Mouse (Mus musculus): ENCODE results near the gene Cpeb3.

Cpeb3 gene

GRCm38 (mm10) chr19:37048507-37048906 is 159.9 kb downstream of the Cpeb3 start:
- in situ Hi-C loops (cut with MboI, MseI): no loop called here

- in situ Hi-C loops (cut with MboI, MseI): no loop called here
Measured at GRCm38 (mm10) chr19:37044431-37044830, 164.0 kb downstream of the Cpeb3 start.

GRCm38 (mm10) chr19:37040906-37041305 is 167.5 kb downstream of the Cpeb3 start:
- in situ Hi-C loops (cut with MboI, MseI): no loop called here

GRCm38 (mm10) chr19:37032364-37032763 is 176.0 kb downstream of the Cpeb3 start:
- in situ Hi-C loops (cut with MboI, MseI): no loop called here

- in situ Hi-C loops (cut with MboI, MseI): no loop called here
Measured at GRCm38 (mm10) chr19:37031446-37031845, 177.0 kb downstream of the Cpeb3 start.

GRCm38 (mm10) chr19:37029771-37030170 is 178.6 kb downstream of the Cpeb3 start:
- in situ Hi-C loops (cut with MboI, MseI): no loop called here

GRCm38 (mm10) chr19:37026408-37026807 is 182.0 kb downstream of the Cpeb3 start:
- in situ Hi-C loops (cut with MboI, MseI): no loop called here

- in situ Hi-C loops (cut with MboI, MseI): no loop called here
Measured at GRCm38 (mm10) chr19:37025839-37026319, 182.5 kb downstream of the Cpeb3 start.

GRCm38 (mm10) chr19:37022146-37022545 is 186.3 kb downstream of the Cpeb3 start:
- in situ Hi-C loops (cut with MboI, MseI): no loop called here

- in situ Hi-C loops (cut with MboI, MseI): no loop called here
Measured at GRCm38 (mm10) chr19:37020951-37021350, 187.4 kb downstream of the Cpeb3 start.

- in situ Hi-C loops (cut with MboI, MseI): no loop called here
Measured at GRCm38 (mm10) chr19:37020531-37020930, 187.9 kb downstream of the Cpeb3 start.

- in situ Hi-C loops (cut with MboI, MseI): no loop called here
Measured at GRCm38 (mm10) chr19:37018931-37019330, 189.5 kb downstream of the Cpeb3 start.

- in situ Hi-C loops (cut with MboI, MseI): no loop called here
Measured at GRCm38 (mm10) chr19:37018411-37018810, 190.0 kb downstream of the Cpeb3 start.

- in situ Hi-C loops (cut with MboI, MseI): no loop called here
Measured at GRCm38 (mm10) chr19:37016890-37017289, 191.5 kb downstream of the Cpeb3 start.

- in situ Hi-C loops (cut with MboI, MseI): no loop called here
Measured at GRCm38 (mm10) chr19:37014173-37014939, 194.0 kb downstream of the Cpeb3 start.

- in situ Hi-C loops (cut with MboI, MseI): no loop called here
Measured at GRCm38 (mm10) chr19:37013461-37013860, 194.9 kb downstream of the Cpeb3 start.

GRCm38 (mm10) chr19:37009878-37010281 is 198.5 kb downstream of the Cpeb3 start:
- in situ Hi-C loops (cut with MboI, MseI): no loop called here

GRCm38 (mm10) chr19:37004557-37004956 is 203.8 kb downstream of the Cpeb3 start:
- in situ Hi-C loops (cut with MboI, MseI): loop anchor here in 1 of 2 experiments (5.0 kb wide), 1 partner anchor 403 kb away; no protein-coding TSS in a partner anchor
